Mouse (Mus musculus) midbrain, embryonic 14.5 days (tissue): ENCODE data around the gene Itsn1. TPM values are rescaled to one million over a fixed set of nuclear protein-coding genes. Genes with fewer than 3 reads are reported as not detected.

Experiments used
- ATAC-seq: fragments of 200-750 bp; cut with Nextera tagmentation; 2 replicates; pipeline ENCODE4 v1.8.0; 2017; ENCODE audit warnings: moderate number of reproducible peaks, moderate library complexity; ENCODE audit not compliant: low FRiP score, low TSS enrichment
- DNase-seq: peaks from one replicate; pipeline ENCODE4 v3.0.0-alpha.2; 2015
- H3K27ac ChIP-seq: fragments of 300-500 bp; sonication (generic); replicated peaks from 2 replicates; pipeline ENCODE4 v1.5.1; 2014; ENCODE audit warnings: mild to moderate bottlenecking, low read depth, low read length, moderate library complexity
- H3K27me3 ChIP-seq: fragments of 300-500 bp; sonication (generic); 2 replicates; pipeline ENCODE4 v1.6.1; 2014; ENCODE audit warnings: low read length, control low read depth, mixed read lengths; ENCODE audit not compliant: control insufficient read depth, insufficient read depth
- H3K36me3 ChIP-seq: fragments of 300-500 bp; sonication (generic); 2 replicates; pipeline ENCODE4 v1.6.1; 2014; ENCODE audit warnings: low read length, control low read depth; ENCODE audit not compliant: control insufficient read depth, insufficient read depth
- H3K4me1 ChIP-seq: fragments of 300-500 bp; sonication (generic); 2 replicates; pipeline ENCODE4 v1.6.1; 2014; ENCODE audit warnings: mild to moderate bottlenecking, antibody characterized with exemption, low read length, control low read depth; ENCODE audit not compliant: control insufficient read depth, insufficient read depth
- H3K4me2 ChIP-seq: fragments of 300-500 bp; sonication (generic); 2 replicates; pipeline ENCODE4 v1.6.1; 2014; ENCODE audit warnings: mild to moderate bottlenecking, low read length, moderate library complexity
- H3K4me3 ChIP-seq: fragments of 300-500 bp; sonication (generic); replicated peaks from 2 replicates; pipeline ENCODE4 v1.5.1; 2014; ENCODE audit warnings: low read depth, low read length
- H3K9ac ChIP-seq: fragments of 300-500 bp; sonication (generic); replicated peaks from 2 replicates; pipeline ENCODE4 v1.6.1; 2014; ENCODE audit warnings: mild to moderate bottlenecking, low read length, moderate library complexity
- H3K9me3 ChIP-seq: fragments of 300-500 bp; sonication (generic); 2 replicates; pipeline ENCODE4 v1.6.1; 2016; ENCODE audit warnings: low read length, control low read depth, mixed read lengths; ENCODE audit not compliant: control insufficient read depth
- WGBS: fragments of 180-500 bp; shearing (Covaris S2); extraction: QIAGEN DNeasy Blood & Tissue Kit; methylation state at CpG from one replicate; pipeline ENCODE4 v1.1.7; 2014; 5-methylcytosine and 5-hydroxymethylcytosine counted together
- polyA plus RNA-seq: library from polyadenylated mRNA; unstranded; fragments of >200 nt; fragmentation: Nextera tagmentation; extraction: Ambion mirVana; gene quantifications from 2 replicates; pipeline ENCODE4 v1.2.1, GENCODE M21; 2014

The Itsn1 gene
- polyA plus RNA-seq, 1 experiment from 2014 or later: 67.5 TPM

- Histone ChIP-seq H3K27ac (no peak overlapping the region), H3K36me3 (peaks cover 8% of the 10 kb centered on the region; the same call in 1 of the 2 replicates), H3K4me2 (peak overlapping the region; percentile 69), H3K27me3 (no peaks in the 10 kb centered on the region), H3K9ac (peak overlapping the region; percentile 70; the same call in 1 of the 2 replicates), H3K4me3 (peak overlapping the region; percentile 92), H3K4me1 (peaks cover 33% of the 10 kb centered on the region), H3K9me3 (no peaks in the 10 kb centered on the region)
- ATAC-seq: no peak
- no peak for DNase-seq
- WGBS: 87% methylated on average over 15 of the region's 15 CpGs
Measured at GRCm38 (mm10) chr16:91727433-91727832, 1.6 kb upstream of the Itsn1 start.

- H3K27me3 ChIP-seq: no peaks in the 10 kb centered on the region
- peaks cover 7% of the 10 kb centered on the region; the same call in 1 of the 2 replicates for H3K36me3 ChIP-seq
- H3K4me2 ChIP-seq: peak within 1 kb of the TSS; percentile 72
- H3K4me1 ChIP-seq: peaks cover 36% of the 10 kb centered on the region
- peak; percentile 99 for DNase-seq
- ATAC-seq: peak; percentile 94
- H3K9me3 ChIP-seq: no peaks in the 10 kb centered on the region
- 1% methylated on average over 46 of the region's 46 CpGs for WGBS
- peak within 1 kb of the TSS; percentile 93 for H3K9ac ChIP-seq
- H3K27ac ChIP-seq: peak within 1 kb of the TSS; percentile 92
- peak within 1 kb of the TSS; percentile 92 for H3K4me3 ChIP-seq
Measured at GRCm38 (mm10) chr16:91728123-91729065, 687 bp upstream of the Itsn1 start, which contains the start of gene Cryzl1. Gene Cryzl1 (minus strand): TSS chr16:91728975.

- ATAC-seq (no peak), DNase-seq (peak; percentile 72)
- no peaks in the 10 kb centered on the region for H3K9me3 ChIP-seq
- H3K4me2 ChIP-seq: peak overlapping the region; percentile 72
- H3K9ac ChIP-seq: peak overlapping the region; percentile 93
- H3K4me3 ChIP-seq: peak overlapping the region; percentile 92
- H3K27ac ChIP-seq: peak overlapping the region; percentile 92
- H3K4me1 ChIP-seq: peaks cover 46% of the 10 kb centered on the region
- no peaks in the 10 kb centered on the region for H3K27me3 ChIP-seq
- under 1% methylated on average over 44 of the region's 44 CpGs for WGBS
- peaks cover 4% of the 10 kb centered on the region; the same call in 1 of the 2 replicates for H3K36me3 ChIP-seq
Measured at GRCm38 (mm10) chr16:91729821-91730441, 850 bp downstream of the Itsn1 start.

GRCm38 (mm10) chr16:91730446-91730845, 1.4 kb downstream of the Itsn1 start:
- DNase-seq: peak; percentile 41
- peaks cover 4% of the 10 kb centered on the region; the same call in 1 of the 2 replicates for H3K36me3 ChIP-seq

GRCm38 (mm10) chr16:91732816-91733215, 3.7 kb downstream of the Itsn1 start:
- Histone ChIP-seq H3K27me3 (no peaks in the 10 kb centered on the region), H3K27ac (no peak overlapping the region), H3K4me1 (peaks cover 32% of the 10 kb centered on the region), H3K9ac (no peak overlapping the region), H3K4me3 (no peak overlapping the region), H3K4me2 (no peak overlapping the region), H3K36me3 (no peaks in the 10 kb centered on the region), H3K9me3 (no peaks in the 10 kb centered on the region)
- 88% methylated on average over 2 of the region's 2 CpGs for WGBS
- no peak for ATAC-seq
- DNase-seq: no peak

More at GRCm38 (mm10) chr16:91730446-91730845, 1.4 kb downstream of the Itsn1 start:
- no peak for ATAC-seq
- H3K4me3 ChIP-seq: peak overlapping the region; percentile 92
- H3K4me2 ChIP-seq: peak overlapping the region; percentile 72
- under 1% methylated on average over 11 of the region's 11 CpGs for WGBS
- no peaks in the 10 kb centered on the region for H3K9me3 ChIP-seq
- H3K27me3 ChIP-seq: no peaks in the 10 kb centered on the region
- H3K27ac ChIP-seq: peak overlapping the region; percentile 92
- H3K9ac ChIP-seq: peak overlapping the region; percentile 93
- H3K4me1 ChIP-seq: peaks cover 46% of the 10 kb centered on the region

- no peak overlapping the region for H3K4me2 ChIP-seq
- H3K9me3 ChIP-seq: no peaks in the 10 kb centered on the region
- no peak overlapping the region for H3K27ac ChIP-seq
Measured at GRCm38 (mm10) chr16:91734771-91735170, 5.7 kb downstream of the Itsn1 start.

GRCm38 (mm10) chr16:91736046-91736816, 7.2 kb downstream of the Itsn1 start:
- H3K4me1 ChIP-seq: peaks cover 32% of the 10 kb centered on the region
- DNase-seq (no peak), ATAC-seq (no peak)
- WGBS: 76% methylated on average over 7 of the region's 7 CpGs
- no peak overlapping the region for H3K27ac ChIP-seq
- H3K36me3 ChIP-seq: no peaks in the 10 kb centered on the region
- no peak overlapping the region for H3K9ac ChIP-seq
- no peak overlapping the region for H3K4me3 ChIP-seq
- H3K9me3 ChIP-seq: no peaks in the 10 kb centered on the region
- H3K4me2 ChIP-seq: no peak overlapping the region
- H3K27me3 ChIP-seq: no peaks in the 10 kb centered on the region

More at GRCm38 (mm10) chr16:91734771-91735170, 5.7 kb downstream of the Itsn1 start:
- no peaks in the 10 kb centered on the region for H3K27me3 ChIP-seq
- H3K4me1 ChIP-seq: peaks cover 31% of the 10 kb centered on the region
- no peak overlapping the region for H3K4me3 ChIP-seq
- no peaks in the 10 kb centered on the region for H3K36me3 ChIP-seq
- no peak overlapping the region for H3K9ac ChIP-seq
- DNase-seq (no peak), ATAC-seq (no peak)
- 72% methylated on average over 5 of the region's 5 CpGs for WGBS

- no peaks in the 10 kb centered on the region for H3K36me3 ChIP-seq
- no peak overlapping the region for H3K9ac ChIP-seq
- WGBS: 91% methylated on average over 6 of the region's 6 CpGs
- peaks cover 15% of the 10 kb centered on the region; the same call in 1 of the 2 replicates for H3K4me1 ChIP-seq
- no peaks in the 10 kb centered on the region for H3K9me3 ChIP-seq
- DNase-seq: no peak
- no peaks in the 10 kb centered on the region for H3K27me3 ChIP-seq
- H3K27ac ChIP-seq: no peak overlapping the region
- H3K4me2 ChIP-seq: no peak overlapping the region
- ATAC-seq: no peak
- H3K4me3 ChIP-seq: no peak overlapping the region
Measured at GRCm38 (mm10) chr16:91738505-91738904, 9.4 kb downstream of the Itsn1 start.
